Mouse (Mus musculus) heart, adult 2 months (tissue): ENCODE results near the gene 9130230L23Rik.

Source experiments
- CTCF ChIP-seq: fragments of 200-600 bp; IDR thresholded peaks from 2 replicates; pipeline ENCODE4 v1.8.1; 2022; ENCODE audit warnings: antibody characterized with exemption, mild to moderate bottlenecking, moderate library complexity
- EP300 ChIP-seq: fragments of 200-500 bp; IDR thresholded peaks from 2 replicates; pipeline ENCODE4 v1.6.1; 2011; ENCODE audit warnings: low read depth, low read length, control low read depth; ENCODE audit not compliant: insufficient read depth
- POLR2A ChIP-seq: fragments of 200-500 bp; IDR thresholded peaks from 2 replicates; pipeline ENCODE4 v1.6.1; 2011; ENCODE audit warnings: mild to moderate bottlenecking, low read depth, low read length, control low read depth; ENCODE audit not compliant: insufficient read depth

GRCm38 (mm10) chr5:66001232-66001631, 2.9 kb downstream of the 9130230L23Rik start:
- no peak for TF ChIP-seq POLR2A
- no peak for TF ChIP-seq EP300
- no peak for TF ChIP-seq CTCF
